Mouse (Mus musculus) heart, embryonic 15.5 days (tissue): ENCODE results near the gene 1700034J05Rik. TPM values are rescaled to one million over a fixed set of nuclear protein-coding genes. Genes with fewer than 3 reads are reported as not detected.

Source experiments
- ATAC-seq: fragments of 200-750 bp; cut with Nextera tagmentation; replicated peaks from 2 replicates; pipeline ENCODE4 v1.8.0; 2017; ENCODE audit warnings: low read depth, moderate TSS enrichment; ENCODE audit not compliant: insufficient number of reproducible peaks, insufficient read depth, low FRiP score
- H3K27ac ChIP-seq: fragments of 300-500 bp; sonication (generic); 2 replicates; pipeline ENCODE4 v1.5.1; 2015; ENCODE audit warnings: mild to moderate bottlenecking, inconsistent platforms
- H3K27me3 ChIP-seq: fragments of 300-500 bp; sonication (generic); 2 replicates; pipeline ENCODE4 v1.6.1; 2015; ENCODE audit warnings: inconsistent platforms
- H3K36me3 ChIP-seq: fragments of 300-500 bp; sonication (generic); 2 replicates; pipeline ENCODE4 v1.6.1; 2015; ENCODE audit warnings: mild to moderate bottlenecking, inconsistent platforms
- H3K4me1 ChIP-seq: fragments of 300-500 bp; sonication (generic); replicated peaks from 2 replicates; pipeline ENCODE4 v1.6.1; 2015; ENCODE audit warnings: inconsistent platforms
- H3K4me2 ChIP-seq: fragments of 300-500 bp; sonication (generic); 2 replicates; pipeline ENCODE4 v1.6.1; 2015; ENCODE audit warnings: inconsistent platforms, mild to moderate bottlenecking, moderate library complexity
- H3K4me3 ChIP-seq: fragments of 300-500 bp; sonication (generic); 2 replicates; pipeline ENCODE4 v1.5.1; 2015; ENCODE audit warnings: mild to moderate bottlenecking, inconsistent platforms
- H3K9ac ChIP-seq: fragments of 300-500 bp; sonication (generic); 2 replicates; pipeline ENCODE4 v1.6.1; 2015; ENCODE audit warnings: mild to moderate bottlenecking, inconsistent platforms
- H3K9me3 ChIP-seq: fragments of 300-500 bp; sonication (generic); replicated peaks from 2 replicates; pipeline ENCODE4 v1.6.1; 2016; ENCODE audit warnings: inconsistent platforms
- WGBS: fragments of 180-500 bp; shearing (Covaris S2); methylation state at CpG from one replicate; pipeline ENCODE4 v1.1.7; 2015; ENCODE audit warnings: mixed read lengths; 5-methylcytosine and 5-hydroxymethylcytosine counted together
- polyA plus RNA-seq: library from polyadenylated mRNA; unstranded; fragments of >200 nt; fragmentation: Nextera tagmentation; extraction: Ambion mirVana; gene quantifications from 2 replicates; pipeline ENCODE4 v1.2.1, GENCODE M21; 2015

1700034J05Rik gene
- polyA plus RNA-seq, 1 experiment from 2014 or later: 0.10 TPM

DNA sequence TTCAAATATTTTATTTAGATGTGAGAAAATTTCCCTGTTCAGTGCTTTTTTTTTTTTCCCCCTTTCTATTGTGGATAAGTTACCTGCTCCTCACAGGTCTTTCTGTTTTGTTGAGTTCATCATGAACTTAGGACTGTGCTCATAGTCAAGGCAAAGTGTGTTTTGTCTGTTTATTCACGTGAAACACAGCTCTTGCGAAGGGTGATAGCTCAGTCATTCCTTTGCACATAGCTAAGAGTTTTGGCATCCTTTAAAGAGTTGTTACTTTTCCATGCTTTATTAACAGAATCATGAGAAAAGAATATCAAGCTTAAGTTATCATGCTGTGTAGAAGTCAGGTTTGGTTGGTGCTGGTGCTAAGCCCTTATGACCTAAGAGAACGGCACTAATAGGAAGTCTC is 49.5 kb downstream of the 1700034J05Rik start:
- H3K36me3 ChIP-seq: no peaks in the 10 kb centered on the region
- H3K9me3 ChIP-seq: no peaks in the 10 kb centered on the region
- no peak overlapping the region for H3K9ac ChIP-seq
- WGBS: 75% methylated on average over 3 of the region's 3 CpGs
- no peak overlapping the region for H3K27ac ChIP-seq
- H3K4me1 ChIP-seq: peaks cover 32% of the 10 kb centered on the region
- no peaks in the 10 kb centered on the region for H3K27me3 ChIP-seq
- H3K4me3 ChIP-seq: no peak overlapping the region
- ATAC-seq: no peak
- no peak overlapping the region for H3K4me2 ChIP-seq

DNA sequence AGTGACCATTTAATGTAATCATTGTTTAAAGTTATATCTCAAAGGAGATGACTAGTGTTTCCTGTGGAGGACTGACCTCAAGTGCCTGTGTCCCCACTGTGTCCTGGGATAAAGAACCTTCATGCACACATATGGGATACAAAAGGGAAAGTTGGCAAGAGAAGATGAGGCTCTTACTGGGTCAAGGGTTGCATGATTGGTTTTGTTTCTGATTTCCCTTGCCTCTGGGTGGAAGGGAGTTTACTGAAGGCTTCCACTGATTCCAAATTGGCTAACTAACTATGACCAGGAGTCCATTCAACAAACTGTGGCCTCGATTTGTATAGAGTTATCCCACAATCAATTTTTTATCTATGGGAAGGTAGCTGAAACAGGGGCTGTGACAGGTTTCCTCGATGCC is 50.6 kb downstream of the 1700034J05Rik start:
- H3K36me3 ChIP-seq: no peaks in the 10 kb centered on the region
- peaks cover 34% of the 10 kb centered on the region for H3K4me1 ChIP-seq
- H3K9me3 ChIP-seq: no peaks in the 10 kb centered on the region
- H3K9ac ChIP-seq: no peak overlapping the region
- H3K27me3 ChIP-seq: no peaks in the 10 kb centered on the region
- 76% methylated on average over 2 of the region's 2 CpGs for WGBS
- no peak overlapping the region for H3K4me2 ChIP-seq
- no peak overlapping the region for H3K27ac ChIP-seq
- H3K4me3 ChIP-seq: no peak overlapping the region
- ATAC-seq: no peak

DNA sequence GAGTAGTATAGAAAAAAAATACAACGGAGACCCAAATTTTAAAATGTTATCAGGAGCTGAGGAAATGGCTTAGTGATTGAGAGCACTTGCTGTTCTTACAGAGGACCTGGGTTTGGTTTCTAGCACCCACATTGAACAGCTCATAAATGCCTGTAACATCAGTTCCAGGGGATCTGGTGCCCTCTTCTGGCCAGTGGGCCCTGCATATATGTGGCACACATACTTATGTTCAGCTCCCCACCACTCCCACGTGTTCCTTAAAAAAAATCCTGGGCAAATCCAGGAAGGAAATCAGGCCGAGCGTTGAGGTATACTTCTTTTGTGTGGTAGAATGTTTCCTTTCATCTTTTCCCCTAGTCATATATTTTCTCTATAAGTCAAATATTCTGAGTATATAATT is 52.3 kb downstream of the 1700034J05Rik start:
- Histone ChIP-seq H3K9ac (no peak overlapping the region), H3K27ac (no peak overlapping the region), H3K36me3 (no peaks in the 10 kb centered on the region), H3K4me2 (no peak overlapping the region), H3K4me1 (peaks cover 27% of the 10 kb centered on the region), H3K4me3 (no peak overlapping the region), H3K27me3 (no peaks in the 10 kb centered on the region), H3K9me3 (no peaks in the 10 kb centered on the region)
- ATAC-seq: no peak
- WGBS: 85% methylated on average over 4 of the region's 4 CpGs

Other genes starting within 250 kb of the 1700034J05Rik start
- gene Stk38l, start 229.4 kb downstream of the 1700034J05Rik start, polyA plus RNA-seq: 28.5 and 32.0 TPM in 2 replicates
- 2.6 and 3.3 TPM in 2 replicates for gene Arntl2, start 158.4 kb downstream of the 1700034J05Rik start, polyA plus RNA-seq
- 0.53 TPM in 1 of 2 replicates, not detected in the other for gene Smco2, start 104.3 kb downstream of the 1700034J05Rik start, polyA plus RNA-seq
- 50.5 and 50.8 TPM in 2 replicates for gene Ppfibp1, start 65.9 kb downstream of the 1700034J05Rik start, polyA plus RNA-seq
- 0.67 and 0.74 TPM in 2 replicates for gene Rep15, start 78.2 kb upstream of the 1700034J05Rik start, polyA plus RNA-seq
- 132 and 138 TPM in 2 replicates for gene Mrps35, start 88.3 kb upstream of the 1700034J05Rik start, polyA plus RNA-seq
- gene Mansc4, start 132.6 kb upstream of the 1700034J05Rik start, polyA plus RNA-seq: 0.53 and 1.3 TPM in 2 replicates
- gene Klhl42, start 137.0 kb upstream of the 1700034J05Rik start, polyA plus RNA-seq: 3.5 and 5.5 TPM in 2 replicates